Mouse (Mus musculus) limb, embryonic 12.5 days (tissue): ENCODE data around the gene Bcl9l. TPM values are rescaled to one million over a fixed set of nuclear protein-coding genes. Genes with fewer than 3 reads are reported as not detected.

Source experiments
- ATAC-seq: fragments of 200-750 bp; cut with Nextera tagmentation; 2 replicates; pipeline ENCODE4 v1.8.0; 2017; ENCODE audit warnings: low read depth, moderate TSS enrichment; ENCODE audit not compliant: insufficient number of reproducible peaks, insufficient read depth, low FRiP score, low TSS enrichment
- H3K27ac ChIP-seq: fragments of 300-500 bp; sonication (generic); 2 replicates; pipeline ENCODE4 v1.5.1; 2016; ENCODE audit warnings: mild to moderate bottlenecking, moderate library complexity
- H3K27me3 ChIP-seq: fragments of 300-500 bp; sonication (generic); 2 replicates; pipeline ENCODE4 v1.6.1; 2016; ENCODE audit warnings: mild to moderate bottlenecking, moderate library complexity
- H3K36me3 ChIP-seq: fragments of 300-500 bp; sonication (generic); 2 replicates; pipeline ENCODE4 v1.6.1; 2016; ENCODE audit warnings: mild to moderate bottlenecking, moderate library complexity
- H3K4me1 ChIP-seq: fragments of 300-500 bp; sonication (generic); replicated peaks from 2 replicates; pipeline ENCODE4 v1.6.1; 2016
- H3K4me2 ChIP-seq: fragments of 300-500 bp; sonication (generic); 2 replicates; pipeline ENCODE4 v1.6.1; 2016; ENCODE audit warnings: mild to moderate bottlenecking, moderate library complexity
- H3K4me3 ChIP-seq: fragments of 300-500 bp; sonication (generic); replicated peaks from 2 replicates; pipeline ENCODE4 v1.5.1; 2016; ENCODE audit warnings: mild to moderate bottlenecking
- H3K9ac ChIP-seq: fragments of 300-500 bp; sonication (generic); replicated peaks from 2 replicates; pipeline ENCODE4 v1.6.1; 2016; ENCODE audit warnings: mild to moderate bottlenecking, moderate library complexity
- H3K9me3 ChIP-seq: fragments of 300-500 bp; sonication (generic); 2 replicates; pipeline ENCODE4 v1.6.1; 2016; ENCODE audit warnings: mild to moderate bottlenecking, moderate library complexity
- WGBS: fragments of 180-500 bp; shearing (Covaris S2); methylation state at CpG from one replicate; pipeline ENCODE4 v1.1.7; 2016; 5-methylcytosine and 5-hydroxymethylcytosine counted together
- polyA plus RNA-seq: library from polyadenylated mRNA; unstranded; fragments of >200 nt; fragmentation: Nextera tagmentation; extraction: Ambion mirVana; gene quantifications from 2 replicates; pipeline ENCODE4 v1.2.1, GENCODE M21; 2016

The Bcl9l gene
- polyA plus RNA-seq, 1 experiment from 2014 or later: 14.3 TPM

DNA sequence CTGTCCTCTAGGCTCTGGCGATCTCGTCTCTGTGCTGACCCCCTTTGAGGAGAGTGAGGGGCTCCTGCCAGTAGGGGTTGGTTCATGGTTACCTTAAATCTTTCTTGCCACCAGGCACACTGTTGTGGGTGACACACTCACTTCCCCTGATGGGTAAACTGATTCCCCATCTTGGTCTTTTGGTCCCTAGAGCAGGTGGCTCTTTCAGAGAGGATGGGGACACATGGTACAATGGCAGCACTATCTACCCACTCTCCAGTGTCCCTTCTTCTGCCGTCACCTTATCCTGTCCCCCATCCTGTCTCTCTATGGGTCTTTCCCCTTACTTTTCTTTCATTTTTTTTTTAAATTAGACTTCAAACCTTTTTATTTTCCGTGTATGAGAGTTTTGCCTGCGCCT, 33.3 kb downstream of the Bcl9l start:
- Histone ChIP-seq H3K27me3 (no peaks in the 10 kb centered on the region), H3K4me3 (no peak overlapping the region), H3K4me2 (no peak overlapping the region), H3K36me3 (no peaks in the 10 kb centered on the region), H3K9me3 (no peaks in the 10 kb centered on the region), H3K27ac (no peak overlapping the region), H3K9ac (no peak overlapping the region), H3K4me1 (peaks cover 13% of the 10 kb centered on the region)
- WGBS: 86% methylated on average over 5 of the region's 5 CpGs
- ATAC-seq: no peak

DNA sequence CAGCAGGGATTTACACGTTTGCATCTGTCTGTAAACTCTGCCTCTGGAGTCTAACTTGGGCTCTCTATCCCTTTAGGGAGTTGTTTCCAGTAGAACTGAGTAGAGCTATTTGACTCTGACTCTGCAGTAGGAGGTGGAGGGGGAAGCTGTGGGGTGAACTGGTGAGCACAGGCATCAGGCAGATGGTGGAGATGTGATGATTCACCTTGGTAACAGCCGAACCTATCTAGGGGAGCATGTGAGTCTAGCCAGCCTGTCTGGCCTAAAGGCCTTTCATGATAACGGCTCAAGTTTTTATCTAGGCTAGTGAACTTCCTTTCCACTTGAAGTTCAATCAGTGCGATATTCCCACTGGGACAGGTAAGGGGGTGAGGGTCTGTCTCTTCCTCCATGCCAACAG, 34.7 kb downstream of the Bcl9l start:
- no peaks in the 10 kb centered on the region for H3K27me3 ChIP-seq
- no peaks in the 10 kb centered on the region for H3K36me3 ChIP-seq
- H3K4me2 ChIP-seq: no peak overlapping the region
- no peak for ATAC-seq
- no peak overlapping the region for H3K27ac ChIP-seq
- WGBS: 63% methylated on average over 4 of the region's 4 CpGs
- peaks cover 4% of the 10 kb centered on the region for H3K4me1 ChIP-seq
- no peaks in the 10 kb centered on the region for H3K9me3 ChIP-seq
- no peak overlapping the region for H3K4me3 ChIP-seq
- H3K9ac ChIP-seq: no peak overlapping the region

DNA sequence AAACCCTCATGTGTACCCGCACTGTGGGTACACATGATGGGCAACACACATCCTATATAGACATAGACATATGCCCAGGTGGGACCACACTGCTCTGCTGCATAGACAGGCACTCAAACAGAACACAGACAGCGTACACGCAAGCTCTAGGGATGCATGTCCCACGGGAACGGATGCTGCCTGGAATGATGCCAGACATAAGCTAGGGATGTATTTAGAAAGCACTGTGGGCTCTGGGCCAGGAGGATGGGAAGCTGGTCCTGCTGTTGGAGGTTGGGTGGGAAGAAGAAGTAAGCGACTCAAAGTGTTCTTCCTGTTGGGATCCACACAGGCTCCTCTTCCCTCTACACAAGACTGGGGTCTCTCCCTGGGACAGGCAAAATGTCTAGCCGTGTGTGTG, 35.4 kb downstream of the Bcl9l start:
- Histone ChIP-seq H3K4me2 (no peak overlapping the region), H3K27me3 (no peaks in the 10 kb centered on the region), H3K4me1 (no peaks in the 10 kb centered on the region), H3K9ac (no peak overlapping the region), H3K27ac (no peak overlapping the region), H3K4me3 (no peak overlapping the region), H3K36me3 (no peaks in the 10 kb centered on the region), H3K9me3 (no peaks in the 10 kb centered on the region)
- no peak for ATAC-seq
- WGBS: 80% methylated on average over 7 of the region's 7 CpGs

DNA sequence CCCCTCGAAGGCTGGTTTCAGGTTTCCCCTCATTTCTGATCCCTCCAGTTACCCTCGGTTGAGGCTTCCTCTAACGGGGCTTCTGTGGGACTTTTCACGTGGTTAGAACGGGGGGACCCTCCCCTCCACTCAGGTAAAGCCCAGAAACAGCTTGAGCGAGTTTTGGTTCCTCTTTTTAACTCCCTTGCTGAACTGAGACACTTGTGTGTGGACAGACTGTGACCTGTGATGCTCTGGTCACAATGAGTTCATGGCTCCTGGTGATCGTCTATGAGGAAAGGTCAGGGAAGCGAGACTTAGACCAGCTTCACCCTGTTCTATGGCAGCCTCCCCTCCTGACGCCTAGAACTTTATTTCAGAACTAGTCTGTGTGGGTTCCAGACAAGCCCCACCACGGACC, 39.3 kb downstream of the Bcl9l start:
- Histone ChIP-seq H3K27ac (no peak overlapping the region), H3K27me3 (no peaks in the 10 kb centered on the region), H3K4me2 (no peak overlapping the region), H3K36me3 (no peaks in the 10 kb centered on the region), H3K4me3 (no peak overlapping the region), H3K4me1 (no peaks in the 10 kb centered on the region), H3K9ac (no peak overlapping the region), H3K9me3 (no peaks in the 10 kb centered on the region)
- WGBS: 79% methylated on average over 10 of the region's 10 CpGs
- ATAC-seq: no peak

DNA sequence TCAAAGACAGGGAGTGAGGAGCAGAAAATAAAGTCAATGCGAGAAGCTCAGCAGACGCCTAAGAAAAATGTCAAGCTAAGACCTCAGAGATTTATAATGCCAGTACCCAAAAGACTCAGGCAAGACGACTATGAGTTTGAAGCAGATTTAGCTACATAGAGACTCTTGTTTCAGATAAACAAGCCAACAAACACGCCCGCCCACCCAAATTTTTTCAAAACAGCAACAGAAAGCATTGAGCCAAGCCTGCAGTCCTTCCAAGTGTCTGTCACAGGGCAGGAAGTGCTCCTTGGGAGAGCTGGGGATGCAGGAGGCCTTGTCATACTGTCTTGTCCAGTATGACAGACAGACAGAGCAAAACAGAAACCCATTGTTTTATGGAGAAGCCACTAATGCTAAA, 41.1 kb downstream of the Bcl9l start:
- Histone ChIP-seq H3K4me2 (no peak overlapping the region), H3K27me3 (no peaks in the 10 kb centered on the region), H3K4me3 (no peak overlapping the region), H3K9me3 (no peaks in the 10 kb centered on the region), H3K9ac (no peak overlapping the region), H3K27ac (no peak overlapping the region), H3K4me1 (no peaks in the 10 kb centered on the region), H3K36me3 (no peaks in the 10 kb centered on the region)
- ATAC-seq: no peak
- WGBS: 69% methylated on average over 5 of the region's 5 CpGs

DNA sequence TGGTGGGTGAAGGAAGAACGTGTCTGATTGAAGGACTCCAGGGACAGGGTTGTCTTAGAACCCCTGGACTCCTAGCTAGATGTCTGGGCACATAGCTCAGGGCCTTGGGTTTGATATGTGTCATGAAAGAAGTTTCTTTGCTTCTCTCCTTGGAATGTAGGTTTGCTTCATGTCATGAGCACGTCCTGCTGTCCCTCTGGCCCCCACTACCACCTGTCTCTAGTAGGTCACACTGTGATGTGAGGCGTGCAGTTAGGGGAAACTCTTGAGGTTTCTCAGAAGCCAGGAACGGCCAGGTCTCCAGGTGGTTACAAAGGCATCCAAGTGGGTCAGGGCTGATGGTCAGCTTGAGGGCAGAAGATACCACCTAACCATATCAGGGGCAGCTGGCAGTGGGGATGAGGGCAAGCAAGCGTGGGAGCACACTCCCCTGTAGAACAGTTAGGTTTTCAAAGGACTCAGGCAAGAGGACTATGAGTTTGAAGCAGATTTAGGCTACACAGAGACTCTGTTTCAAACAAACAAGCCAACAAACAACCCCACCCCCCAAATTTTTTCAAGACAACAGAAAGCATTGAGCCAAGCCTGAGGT, 41.7 kb downstream of the Bcl9l start:
- no peak for ATAC-seq
- H3K27ac ChIP-seq: no peak overlapping the region
- 69% methylated on average over 5 of the region's 5 CpGs for WGBS
- H3K9ac ChIP-seq: no peak overlapping the region
- no peak overlapping the region for H3K4me2 ChIP-seq
- no peak overlapping the region for H3K4me3 ChIP-seq
- no peaks in the 10 kb centered on the region for H3K27me3 ChIP-seq
- no peaks in the 10 kb centered on the region for H3K36me3 ChIP-seq
- H3K9me3 ChIP-seq: no peaks in the 10 kb centered on the region
- H3K4me1 ChIP-seq: no peaks in the 10 kb centered on the region

DNA sequence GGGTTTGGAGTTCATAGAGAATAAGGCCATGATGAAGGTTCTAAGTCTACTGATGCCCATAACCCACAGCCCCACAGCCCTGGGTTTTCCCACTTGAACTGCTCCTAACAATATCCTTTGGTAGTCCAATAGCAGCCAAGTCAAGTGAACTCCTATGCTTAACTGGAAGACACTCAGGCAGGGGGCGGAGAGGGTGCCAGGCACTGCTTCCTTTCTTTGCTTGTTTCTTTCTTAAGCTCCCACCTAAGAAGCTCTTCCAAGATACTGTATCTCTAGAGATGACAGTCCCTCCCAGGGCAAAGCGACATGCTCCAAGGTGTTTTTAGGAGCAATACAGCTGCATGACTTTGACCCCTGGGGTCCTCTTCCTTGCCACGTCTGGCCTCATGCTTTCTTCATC, 42.4 kb downstream of the Bcl9l start:
- WGBS: 80% methylated on average over 3 of the region's 3 CpGs
- no peaks in the 10 kb centered on the region for H3K36me3 ChIP-seq
- H3K4me1 ChIP-seq: no peaks in the 10 kb centered on the region
- no peak overlapping the region for H3K4me2 ChIP-seq
- no peaks in the 10 kb centered on the region for H3K9me3 ChIP-seq
- no peak overlapping the region for H3K9ac ChIP-seq
- no peak overlapping the region for H3K4me3 ChIP-seq
- no peaks in the 10 kb centered on the region for H3K27me3 ChIP-seq
- no peak overlapping the region for H3K27ac ChIP-seq
- no peak for ATAC-seq

DNA sequence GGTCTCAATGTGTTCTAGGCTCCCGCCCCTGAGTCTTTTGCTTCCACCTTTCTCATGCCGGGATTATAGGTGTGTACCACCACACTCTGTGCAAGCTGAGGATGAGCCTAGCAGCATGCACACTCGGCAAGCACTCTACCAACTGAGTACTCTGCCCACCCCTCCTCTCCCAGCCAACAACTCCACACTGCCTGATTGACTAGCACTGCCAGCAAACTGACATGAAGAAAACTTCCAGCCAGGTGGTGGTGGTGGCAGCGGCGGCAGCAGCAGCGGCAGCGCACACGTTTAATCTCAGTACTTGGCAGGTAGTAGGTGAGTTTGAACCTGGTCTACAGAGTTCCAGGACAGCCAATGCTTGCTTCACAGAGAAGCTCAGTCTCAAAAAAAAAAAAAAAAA, 43.0 kb downstream of the Bcl9l start:
- 87% methylated on average over 8 of the region's 8 CpGs for WGBS
- ATAC-seq: no peak
- no peak overlapping the region for H3K4me2 ChIP-seq

DNA sequence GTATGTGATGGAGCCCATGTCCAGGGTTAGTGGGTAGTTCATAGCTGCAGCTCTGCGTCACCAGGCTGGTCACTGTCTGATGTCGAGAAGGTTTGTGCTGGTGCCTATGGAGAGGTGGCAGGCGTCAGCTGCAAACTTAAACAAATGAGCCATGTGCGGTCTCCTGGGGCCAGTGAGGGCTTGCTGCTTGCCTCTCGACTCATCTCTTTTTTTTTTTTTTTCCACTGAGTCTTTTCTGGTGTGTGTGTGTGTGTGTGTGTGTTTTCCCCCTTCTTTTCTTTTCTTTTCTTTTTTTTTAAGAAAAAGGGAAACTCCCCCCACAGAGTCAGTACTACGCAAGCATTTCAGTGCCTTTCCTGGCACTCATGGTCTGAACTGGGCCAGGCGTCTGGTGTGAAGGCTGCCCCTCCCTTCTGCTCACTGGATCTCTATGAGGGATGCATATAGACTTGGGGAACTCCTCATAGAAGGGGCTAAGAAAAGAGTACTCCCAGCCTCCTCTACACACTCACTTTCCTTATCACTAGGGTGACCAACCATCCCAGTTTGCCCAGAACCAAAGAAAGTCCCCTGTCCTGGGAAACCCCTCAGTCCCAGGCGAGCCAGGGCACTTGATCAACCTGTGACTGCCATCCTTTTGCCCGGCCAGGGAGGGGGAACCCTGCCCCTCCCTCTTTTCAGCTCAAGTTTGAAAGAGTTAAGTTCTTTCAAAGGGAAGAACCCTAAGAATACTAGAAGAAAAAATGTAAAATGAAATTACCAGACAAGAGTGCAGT, 43.9 kb downstream of the Bcl9l start:
- Histone ChIP-seq H3K4me1 (no peaks in the 10 kb centered on the region), H3K9me3 (0 out of 2 replicates have a peak, but pooled peaks cover 2% of the 10 kb centered on the region), H3K27me3 (no peaks in the 10 kb centered on the region), H3K4me2 (no peak overlapping the region), H3K4me3 (no peak overlapping the region), H3K36me3 (no peaks in the 10 kb centered on the region), H3K9ac (no peak overlapping the region), H3K27ac (no peak overlapping the region)
- WGBS: 57% methylated on average over 9 of the region's 9 CpGs
- ATAC-seq: no peak

More for the DNA sequence above, 43.0 kb downstream of the Bcl9l start:
- H3K4me1 ChIP-seq: no peaks in the 10 kb centered on the region
- no peak overlapping the region for H3K27ac ChIP-seq
- no peaks in the 10 kb centered on the region for H3K9me3 ChIP-seq
- H3K36me3 ChIP-seq: no peaks in the 10 kb centered on the region
- H3K4me3 ChIP-seq: no peak overlapping the region
- no peaks in the 10 kb centered on the region for H3K27me3 ChIP-seq
- no peak overlapping the region for H3K9ac ChIP-seq

DNA sequence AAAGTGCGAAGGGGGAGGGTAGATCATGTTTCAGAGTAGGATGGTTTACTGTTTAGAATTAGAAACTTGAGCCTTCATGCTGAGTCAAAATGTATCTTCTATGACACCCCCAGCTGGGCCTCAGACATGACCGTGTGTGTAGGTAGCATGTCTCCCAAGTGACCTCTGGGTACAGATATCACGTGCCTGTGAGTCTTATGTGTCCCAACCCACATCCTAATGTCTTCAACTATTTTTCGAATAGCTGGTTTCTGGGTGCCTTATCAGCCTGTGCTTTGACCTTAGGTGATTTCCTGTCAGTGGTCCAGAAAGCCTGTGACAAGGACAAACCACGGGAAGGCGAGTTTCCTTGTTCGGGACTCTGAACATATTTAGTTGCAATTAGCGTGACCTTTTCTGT, 45.7 kb downstream of the Bcl9l start:
- Histone ChIP-seq H3K4me2 (no peak overlapping the region), H3K4me3 (no peak overlapping the region), H3K27ac (no peak overlapping the region), H3K27me3 (no peaks in the 10 kb centered on the region), H3K4me1 (peaks cover 8% of the 10 kb centered on the region; the same call in 1 of the 2 replicates), H3K9ac (no peak overlapping the region), H3K9me3 (0 out of 2 replicates have a peak, but pooled peaks cover 4% of the 10 kb centered on the region), H3K36me3 (no peaks in the 10 kb centered on the region)
- no peak for ATAC-seq
- 78% methylated on average over 8 of the region's 8 CpGs for WGBS

DNA sequence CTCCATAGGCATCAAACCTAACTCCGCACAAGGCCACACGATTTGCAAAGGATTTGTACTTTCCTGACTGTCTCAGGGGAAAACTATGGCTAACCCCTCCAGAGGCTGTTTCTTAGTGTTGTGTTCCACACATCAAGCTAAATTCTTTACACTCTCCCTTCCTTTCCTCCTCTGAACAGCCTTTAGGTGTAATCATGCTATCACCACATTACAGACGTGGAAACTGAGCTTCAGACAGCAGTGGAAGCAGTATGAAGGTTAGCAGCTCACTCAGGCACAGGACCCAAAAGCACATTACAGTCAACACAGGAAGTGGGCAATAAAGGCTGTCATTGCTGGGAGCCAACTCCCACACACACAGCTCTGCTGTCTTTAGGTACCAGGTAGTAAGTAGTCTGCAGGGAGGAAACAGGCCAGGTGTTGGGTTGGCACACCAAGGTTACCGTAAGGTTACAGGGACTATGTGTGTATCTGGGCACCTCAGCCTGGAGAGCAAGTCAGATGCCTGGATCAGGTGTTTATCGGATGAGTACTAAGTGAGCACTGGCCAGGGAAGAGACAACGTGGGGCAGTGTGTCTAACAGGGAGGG, 50.5 kb downstream of the Bcl9l start:
- Histone ChIP-seq H3K4me3 (no peak overlapping the region), H3K4me1 (peaks cover 15% of the 10 kb centered on the region; the same call in 1 of the 2 replicates), H3K9ac (no peak overlapping the region), H3K4me2 (no peak overlapping the region), H3K27me3 (no peaks in the 10 kb centered on the region), H3K36me3 (no peaks in the 10 kb centered on the region), H3K27ac (no peak overlapping the region), H3K9me3 (0 out of 2 replicates have a peak, but pooled peaks cover 4% of the 10 kb centered on the region)
- WGBS: 74% methylated on average over 6 of the region's 6 CpGs
- ATAC-seq: no peak
